Mouse (Mus musculus) limb, embryonic 10.5 days (tissue): ENCODE results near the gene Ing1. TPM values are rescaled to one million over a fixed set of nuclear protein-coding genes. Genes with fewer than 3 reads are reported as not detected.
"Not testable (repeated sequence)": the region's sequence is repeated elsewhere in the genome, so short reads cannot be mapped to it uniquely, and the experiment has no call there.

Experiments
- DNase-seq: peaks from one replicate; pipeline ENCODE4 v3.0.0-alpha.2; 2017; ENCODE audit warnings: low spot score
- H3K27ac ChIP-seq: fragments of 300-500 bp; sonication (generic); 2 replicates; pipeline ENCODE4 v1.5.1; 2016; ENCODE audit warnings: mild to moderate bottlenecking
- H3K27me3 ChIP-seq: fragments of 300-500 bp; sonication (generic); 2 replicates; pipeline ENCODE4 v1.6.1; 2016; ENCODE audit warnings: low read depth, mild to moderate bottlenecking; ENCODE audit not compliant: poor library complexity, severe bottlenecking
- H3K36me3 ChIP-seq: fragments of 300-500 bp; sonication (generic); 2 replicates; pipeline ENCODE4 v1.6.1; 2016; ENCODE audit warnings: mild to moderate bottlenecking, moderate library complexity
- H3K4me1 ChIP-seq: fragments of 300-500 bp; sonication (generic); 2 replicates; pipeline ENCODE4 v1.6.1; 2016
- H3K4me3 ChIP-seq: fragments of 300-500 bp; sonication (generic); 2 replicates; pipeline ENCODE4 v1.5.1; 2016; ENCODE audit warnings: mild to moderate bottlenecking, moderate library complexity
- H3K9me3 ChIP-seq: fragments of 300-500 bp; sonication (generic); replicated peaks from 2 replicates; pipeline ENCODE4 v1.6.1; 2016; ENCODE audit warnings: mild to moderate bottlenecking
- WGBS: fragments of 180-500 bp; shearing (Covaris S2); methylation state at CpG from one replicate; pipeline ENCODE4 v1.1.7; 2016; 5-methylcytosine and 5-hydroxymethylcytosine counted together
- polyA plus RNA-seq: library from polyadenylated mRNA; unstranded; fragments of >200 nt; fragmentation: Nextera tagmentation; extraction: Ambion mirVana; gene quantifications from 2 replicates; pipeline ENCODE4 v1.2.1, GENCODE M21; 2016

The Ing1 gene
- polyA plus RNA-seq, 1 experiment from 2014 or later, result 39.7 TPM

DNA sequence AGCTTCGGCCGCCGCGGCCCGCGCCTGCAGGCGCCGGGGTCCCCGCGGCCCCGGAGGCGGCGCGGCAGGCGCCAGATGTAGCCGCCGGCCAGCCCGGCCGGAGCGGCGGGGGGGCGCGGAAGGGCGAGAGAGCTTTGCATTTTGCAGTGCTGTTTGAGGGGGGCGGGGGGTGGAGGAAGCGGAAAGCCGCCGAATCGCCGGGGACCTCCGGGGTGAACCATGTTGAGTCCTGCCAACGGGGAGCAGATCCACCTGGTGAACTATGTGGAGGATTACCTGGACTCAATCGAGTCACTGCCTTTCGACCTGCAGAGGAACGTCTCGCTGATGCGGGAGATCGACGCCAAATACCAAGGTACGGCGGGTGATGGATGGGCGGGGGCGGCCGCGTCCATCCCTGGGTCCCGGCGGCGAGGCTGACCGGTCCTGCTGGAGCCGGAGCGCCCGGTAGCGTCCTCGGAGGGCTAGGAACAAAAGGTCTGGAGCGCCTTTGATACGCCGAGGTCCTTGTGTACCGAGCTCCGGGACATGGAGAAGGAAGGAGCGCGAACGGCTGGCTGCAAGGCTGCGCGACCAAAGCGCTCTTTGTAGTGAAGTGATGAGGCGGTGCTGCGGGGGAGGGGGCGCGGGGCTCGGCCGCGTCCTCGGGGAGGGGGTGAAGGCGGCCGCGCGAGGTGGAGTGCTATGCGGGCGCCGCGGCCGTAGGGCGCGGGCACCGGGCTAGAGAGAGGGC lies 1.5 kb downstream of the Ing1 start:
- Histone ChIP-seq H3K4me1 (peaks cover 27% of the 10 kb centered on the region), H3K36me3 (peaks cover 17% of the 10 kb centered on the region), H3K27ac (peak overlapping the region; percentile 97), H3K9me3 (no peaks in the 10 kb centered on the region), H3K4me3 (peak overlapping the region; percentile 92), H3K27me3 (no peaks in the 10 kb centered on the region)
- WGBS, result under 1% methylated on average over 85 of the region's 85 CpGs
- peak; percentile 72 for DNase-seq

DNA sequence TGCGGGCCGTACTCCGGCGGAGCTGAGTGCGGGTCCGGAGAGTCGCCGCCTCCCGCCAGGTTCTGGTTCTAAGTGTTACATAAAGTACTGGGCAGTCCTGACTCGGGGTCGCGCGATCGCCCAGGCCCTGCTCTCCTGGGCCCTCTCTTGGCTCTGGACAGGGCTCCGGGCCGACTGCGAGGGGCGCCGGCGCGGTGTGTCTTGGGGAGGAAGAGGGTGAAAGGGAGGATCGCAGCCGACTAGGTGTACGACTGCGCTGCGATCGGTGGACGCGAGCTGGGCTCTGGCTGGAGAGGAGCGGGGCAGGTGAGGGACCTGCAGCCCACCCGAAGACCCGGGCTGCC lies 2.0 kb downstream of the Ing1 start:
- Histone ChIP-seq H3K27me3 (no peaks in the 10 kb centered on the region), H3K36me3 (peaks cover 22% of the 10 kb centered on the region), H3K4me3 (peak overlapping the region; percentile 92), H3K4me1 (peaks cover 27% of the 10 kb centered on the region), H3K9me3 (no peaks in the 10 kb centered on the region), H3K27ac (peak overlapping the region; percentile 97)
- under 1% methylated on average over 32 of the region's 32 CpGs for WGBS
- no peak for DNase-seq

DNA sequence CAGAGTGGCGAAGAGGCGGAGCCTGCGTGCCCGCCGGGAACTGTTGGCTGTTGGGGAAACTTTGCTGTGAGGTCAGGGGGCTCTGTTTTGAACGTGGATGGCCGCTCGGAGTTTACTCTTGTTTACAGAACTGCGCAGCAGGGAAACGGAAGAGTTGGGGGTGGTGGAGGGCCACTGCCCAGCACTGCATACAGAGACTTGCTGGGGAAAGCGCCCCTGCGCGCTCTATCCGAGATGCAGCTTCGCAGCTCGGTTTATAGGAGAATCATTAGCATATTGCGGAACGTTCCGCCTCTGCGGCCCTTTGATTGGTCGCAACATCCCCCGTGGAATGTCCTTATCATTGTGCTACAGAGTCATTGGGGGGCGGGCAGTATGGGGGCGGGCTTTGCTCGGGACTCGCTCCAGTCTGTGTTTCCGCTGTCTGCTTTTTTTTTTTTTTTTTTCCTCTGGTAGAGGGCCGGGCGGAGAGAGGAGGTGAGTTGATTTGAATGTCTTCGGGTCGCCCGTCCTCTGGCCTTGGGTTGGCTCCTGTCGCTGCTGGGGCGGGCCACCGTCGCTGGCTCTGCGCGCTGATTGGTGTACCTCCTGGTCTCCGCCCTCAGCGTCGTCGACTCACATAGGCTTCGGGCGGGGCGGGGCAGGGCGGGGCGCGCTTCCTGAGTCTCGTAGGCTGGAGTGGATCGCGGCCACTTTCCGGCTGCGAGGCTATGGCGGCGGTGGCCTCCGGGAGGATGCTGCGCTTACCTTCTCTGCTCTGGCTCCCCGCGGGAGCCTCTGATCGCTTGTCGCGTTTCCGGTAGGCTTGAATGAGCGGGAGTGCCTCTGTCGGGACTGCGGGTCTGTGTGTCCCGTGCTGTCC lies 2.6 kb downstream of the Ing1 start:
- Histone ChIP-seq H3K27ac (peak overlapping the region; percentile 97), H3K4me3 (peak overlapping the region; percentile 92), H3K27me3 (no peaks in the 10 kb centered on the region), H3K4me1 (peaks cover 27% of the 10 kb centered on the region), H3K36me3 (peaks cover 26% of the 10 kb centered on the region), H3K9me3 (no peaks in the 10 kb centered on the region)
- under 1% methylated on average over 67 of the region's 67 CpGs for WGBS
- peak; percentile 98 for DNase-seq

DNA sequence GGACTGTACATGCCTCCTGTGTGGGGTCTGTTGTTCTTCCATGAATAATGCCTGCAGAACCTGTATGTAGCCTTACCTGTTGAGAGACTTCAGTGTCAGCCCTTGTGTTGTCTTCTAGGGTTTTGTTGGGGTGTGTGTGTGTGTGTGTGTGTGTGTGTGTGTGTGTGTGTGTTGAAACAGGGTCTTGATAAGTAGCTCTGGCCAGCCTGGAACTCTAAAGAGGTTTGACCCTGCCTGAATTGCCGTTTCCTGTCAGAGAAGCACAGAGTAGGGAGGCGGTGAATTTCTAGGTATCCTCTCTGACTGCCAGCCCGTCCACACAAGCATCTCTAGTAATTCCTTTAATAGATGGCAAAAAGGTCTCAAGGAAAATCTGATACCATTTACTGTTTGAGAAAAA lies 4.1 kb downstream of the Ing1 start:
- no peak for DNase-seq
- H3K27ac ChIP-seq, result no peak overlapping the region
- H3K27me3 ChIP-seq, result no peaks in the 10 kb centered on the region
- 0 out of 2 replicates have a peak, but pooled peaks cover 2% of the 10 kb centered on the region for H3K9me3 ChIP-seq
- H3K4me1 ChIP-seq, result peaks cover 19% of the 10 kb centered on the region
- 78% methylated on average over 3 of the region's 3 CpGs for WGBS
- no peak overlapping the region; the same call in 1 of the 2 replicates for H3K4me3 ChIP-seq
- peaks cover 41% of the 10 kb centered on the region for H3K36me3 ChIP-seq

DNA sequence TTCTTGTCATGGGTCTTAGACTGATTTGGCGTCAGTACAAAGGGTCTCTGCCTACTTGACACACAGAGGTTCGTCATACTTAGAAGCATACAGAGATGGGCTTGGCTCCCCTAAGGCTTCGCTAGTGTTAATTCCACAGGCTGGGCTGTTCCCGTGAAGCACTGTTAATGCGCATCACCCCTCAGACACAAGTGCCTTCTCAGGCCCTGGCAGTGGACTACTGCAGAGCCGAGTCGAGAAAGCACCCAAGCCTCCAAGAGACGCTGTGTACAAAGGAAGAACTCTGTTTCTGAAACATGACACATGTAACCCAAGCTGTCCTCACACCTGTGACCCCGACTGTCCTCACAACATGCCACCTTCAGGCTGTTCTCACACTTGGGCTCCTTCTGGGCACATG lies 4.8 kb downstream of the Ing1 start:
- Histone ChIP-seq H3K4me1 (peaks cover 13% of the 10 kb centered on the region), H3K27ac (no peak overlapping the region), H3K36me3 (peaks cover 48% of the 10 kb centered on the region), H3K4me3 (no peak overlapping the region), H3K27me3 (no peaks in the 10 kb centered on the region), H3K9me3 (0 out of 2 replicates have a peak, but pooled peaks cover 3% of the 10 kb centered on the region)
- WGBS, result 85% methylated on average over 9 of the region's 9 CpGs
- DNase-seq, result no peak

DNA sequence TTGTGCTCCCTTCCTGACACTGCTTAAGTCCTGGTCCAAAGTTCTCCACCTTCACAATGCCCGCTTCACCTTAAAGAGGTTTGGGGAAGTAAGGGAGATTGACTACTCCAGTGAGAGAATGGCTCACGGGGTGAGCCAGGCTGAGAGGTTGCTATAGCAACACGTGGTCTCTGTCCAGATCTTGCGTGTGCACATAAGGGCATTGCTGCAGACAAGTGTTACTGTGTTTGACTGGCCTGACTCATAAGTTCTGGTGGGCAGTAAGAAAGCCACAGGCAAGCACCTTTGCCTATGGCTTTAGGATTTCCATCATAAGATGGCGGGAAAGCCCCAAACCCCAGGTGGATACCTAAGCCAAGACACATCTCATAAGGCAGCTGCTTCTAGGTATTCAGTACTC lies 8.9 kb downstream of the Ing1 start:
- Histone ChIP-seq H3K4me3 (no peak overlapping the region), H3K4me1 (peaks cover 12% of the 10 kb centered on the region)

DNA sequence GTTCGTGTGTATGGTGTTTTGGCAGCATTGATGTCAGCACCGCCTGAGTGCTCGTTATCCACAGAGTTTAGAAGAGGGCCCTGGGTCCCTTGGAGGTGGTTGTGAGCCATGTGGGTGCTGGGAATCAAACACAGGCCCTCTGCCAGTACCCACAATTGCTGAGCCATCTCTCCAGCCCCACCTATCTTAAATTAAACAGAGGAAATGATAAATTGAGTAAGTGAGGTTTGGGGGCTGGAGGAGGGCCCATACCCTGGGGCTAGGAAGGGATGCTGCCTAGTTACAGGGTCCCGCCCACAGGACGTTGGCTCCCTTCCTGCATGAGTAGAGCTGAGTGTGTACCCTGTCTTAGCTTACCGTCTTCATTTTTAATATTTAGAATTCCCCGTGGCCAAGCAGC lies 9.3 kb downstream of the Ing1 start:
- WGBS, result 94% methylated on average over 7 of the region's 7 CpGs
- H3K36me3 ChIP-seq, result peaks cover 87% of the 10 kb centered on the region

More for the DNA sequence above, 8.9 kb downstream of the Ing1 start:
- Histone ChIP-seq H3K36me3 (peaks cover 87% of the 10 kb centered on the region), H3K27ac (no peak overlapping the region), H3K9me3 (0 out of 2 replicates have a peak, but pooled peaks cover 3% of the 10 kb centered on the region), H3K27me3 (no peaks in the 10 kb centered on the region)
- WGBS, result 90% methylated on average over 5 of the region's 5 CpGs
- DNase-seq, result no peak

DNA sequence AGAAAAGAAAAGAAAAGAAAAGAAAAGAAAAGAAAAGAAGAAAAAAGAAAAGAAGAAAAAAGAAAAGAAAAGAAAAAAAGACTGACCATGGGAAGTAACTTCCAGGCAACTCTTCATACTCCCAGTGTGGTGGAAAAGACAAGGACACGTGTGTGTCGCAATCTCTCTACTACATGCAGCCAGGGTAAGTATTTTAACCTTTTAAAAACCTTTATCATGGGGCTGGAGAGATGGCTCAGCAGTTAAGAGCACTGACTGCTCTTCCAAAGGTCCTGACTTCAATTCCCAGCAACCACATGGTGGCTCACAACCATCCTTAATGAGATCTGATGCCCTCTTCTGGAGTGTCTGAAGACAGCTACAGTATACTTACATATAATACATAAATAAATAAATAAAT lies 12.8 kb downstream of the Ing1 start:
- not testable (repeated sequence) for H3K9me3 ChIP-seq, H3K4me3 ChIP-seq, H3K27me3 ChIP-seq, DNase-seq, H3K27ac ChIP-seq
- Histone ChIP-seq H3K4me1 (peaks cover 25% of the 10 kb centered on the region), H3K36me3 (peaks cover 76% of the 10 kb centered on the region)
- WGBS, result 97% methylated on average over 2 of the region's 2 CpGs

More for the DNA sequence above, 9.3 kb downstream of the Ing1 start:
- Histone ChIP-seq H3K4me1 (peaks cover 12% of the 10 kb centered on the region), H3K4me3 (no peak overlapping the region), H3K27ac (0 out of 2 replicates have a peak overlapping the region, but pooled peaks have one; percentile 8), H3K9me3 (0 out of 2 replicates have a peak, but pooled peaks cover 3% of the 10 kb centered on the region), H3K27me3 (no peaks in the 10 kb centered on the region)
- DNase-seq, result no peak

DNA sequence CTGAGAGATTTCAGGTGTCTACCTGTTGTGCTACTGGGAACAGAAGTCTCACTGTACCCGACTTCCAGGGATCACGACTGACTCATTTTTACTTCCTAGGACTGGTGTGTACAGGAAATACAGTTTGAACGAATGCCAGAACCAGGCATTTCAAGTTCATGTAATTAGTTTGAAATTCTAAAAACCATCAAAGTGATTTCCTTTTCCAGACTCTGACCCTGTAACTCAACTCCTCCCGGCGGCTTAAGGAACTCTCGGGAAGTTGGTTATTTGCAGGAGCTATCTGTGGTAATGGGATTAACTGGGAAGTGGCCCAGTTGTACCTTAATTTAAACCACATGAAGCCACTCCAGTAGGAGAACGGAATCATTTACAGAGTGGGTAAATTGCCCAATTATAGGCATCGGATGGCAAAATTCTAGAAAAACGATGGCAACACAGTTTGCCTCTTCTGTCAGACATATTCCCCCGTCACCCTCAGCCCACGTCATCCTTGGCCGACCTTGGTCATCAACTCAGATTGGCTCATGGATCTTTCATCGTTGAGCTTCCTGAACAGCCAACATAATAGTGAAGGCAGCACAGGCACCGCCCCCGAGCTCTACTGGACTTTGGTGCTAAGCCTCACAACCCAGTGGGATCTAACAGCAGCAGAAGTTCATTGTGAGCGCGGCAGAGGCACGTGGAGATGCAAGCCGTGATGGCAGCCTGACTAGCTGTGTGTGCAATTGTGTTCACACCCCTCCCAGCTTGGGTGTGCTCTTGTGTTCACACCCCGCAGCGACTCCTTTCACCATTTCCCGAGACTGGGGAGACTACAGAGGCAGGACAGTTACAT lies 14.1 kb downstream of the Ing1 start:
- 62% methylated on average over 22 of the region's 22 CpGs for WGBS
- Histone ChIP-seq H3K4me3 (no peak overlapping the region), H3K27ac (peak overlapping the region; percentile 70), H3K4me1 (peaks cover 37% of the 10 kb centered on the region), H3K9me3 (0 out of 2 replicates have a peak, but pooled peaks cover 1% of the 10 kb centered on the region), H3K27me3 (no peaks in the 10 kb centered on the region), H3K36me3 (peaks cover 63% of the 10 kb centered on the region)
- DNase-seq, result no peak

DNA sequence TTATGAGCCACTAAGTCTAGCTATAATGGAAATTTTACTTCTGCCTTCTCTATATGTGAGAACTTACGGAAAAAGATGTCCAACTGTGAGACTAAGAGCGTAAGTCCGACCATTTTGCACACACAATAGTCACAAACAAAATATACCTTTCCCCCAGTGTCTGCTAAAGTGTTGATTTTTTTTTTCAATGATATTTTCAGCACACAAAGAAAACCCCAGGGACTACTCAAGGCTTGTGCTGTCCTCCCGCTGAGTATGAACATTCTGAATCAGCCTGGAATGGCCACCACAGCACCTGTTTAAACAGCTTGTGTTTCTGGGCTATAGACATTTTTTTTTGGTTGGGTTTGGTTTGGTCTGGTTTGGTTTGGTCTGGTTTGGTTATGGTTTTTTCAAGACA lies 15.4 kb downstream of the Ing1 start:
- peaks cover 50% of the 10 kb centered on the region for H3K4me1 ChIP-seq
- H3K36me3 ChIP-seq, result peaks cover 50% of the 10 kb centered on the region
- no peaks in the 10 kb centered on the region for H3K27me3 ChIP-seq
- no peak overlapping the region for H3K27ac ChIP-seq
- H3K4me3 ChIP-seq, result no peak overlapping the region
- H3K9me3 ChIP-seq, result no peaks in the 10 kb centered on the region
- DNase-seq, result no peak
- 98% methylated on average over 4 of the region's 4 CpGs for WGBS

DNA sequence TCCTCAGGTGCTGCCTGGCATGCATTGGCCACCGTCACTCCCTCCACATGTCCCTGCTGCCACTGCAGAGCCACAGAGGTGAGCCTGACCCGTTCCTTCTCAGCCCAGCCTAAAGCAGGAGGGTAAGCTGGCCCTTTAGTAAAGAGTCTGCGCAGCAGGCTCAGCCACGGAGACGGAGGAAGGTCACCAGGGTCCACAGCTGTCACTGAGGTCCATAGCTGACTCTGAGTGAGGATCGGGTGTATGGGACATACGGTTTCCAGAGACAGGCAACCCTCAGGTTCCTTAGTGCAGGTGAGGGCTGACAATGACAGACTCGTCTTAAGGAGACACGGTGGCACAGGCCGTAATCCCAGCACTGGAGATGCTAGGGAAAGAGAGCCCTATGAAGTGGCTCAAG lies 16.6 kb downstream of the Ing1 start:
- 90% methylated on average over 10 of the region's 10 CpGs for WGBS

DNA sequence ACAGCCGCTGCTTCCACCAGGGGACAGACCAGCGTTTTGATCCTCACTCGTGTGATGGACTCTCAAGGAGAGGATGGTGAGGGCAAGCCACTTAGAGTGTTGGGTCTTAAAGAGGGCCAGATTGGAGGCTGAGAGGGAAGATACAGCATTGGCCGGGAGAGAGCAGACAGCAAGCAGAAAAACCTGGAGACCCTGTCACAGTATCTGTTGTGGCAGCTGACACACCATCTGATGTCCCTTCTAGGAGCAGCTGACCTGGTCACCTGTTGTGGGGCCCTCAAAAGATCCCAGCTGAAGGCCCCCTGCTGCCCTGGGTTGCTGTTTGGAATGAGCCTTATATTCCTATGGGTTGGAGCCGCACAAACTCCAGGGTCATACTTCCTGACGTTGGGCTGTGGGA lies 17.1 kb downstream of the Ing1 start:
- H3K4me1 ChIP-seq, result peaks cover 58% of the 10 kb centered on the region
- no peak for DNase-seq
- no peak overlapping the region for H3K4me3 ChIP-seq
- no peaks in the 10 kb centered on the region for H3K9me3 ChIP-seq
- no peaks in the 10 kb centered on the region for H3K27me3 ChIP-seq
- H3K27ac ChIP-seq, result 0 out of 2 replicates have a peak overlapping the region, but pooled peaks have one; percentile 7
- 86% methylated on average over 6 of the region's 6 CpGs for WGBS
- peaks cover 33% of the 10 kb centered on the region for H3K36me3 ChIP-seq

More for the DNA sequence above, 16.6 kb downstream of the Ing1 start:
- no peak for DNase-seq
- H3K27me3 ChIP-seq, result no peaks in the 10 kb centered on the region
- H3K4me1 ChIP-seq, result peaks cover 58% of the 10 kb centered on the region
- H3K36me3 ChIP-seq, result peaks cover 38% of the 10 kb centered on the region
- no peak overlapping the region for H3K4me3 ChIP-seq
- H3K27ac ChIP-seq, result 0 out of 2 replicates have a peak overlapping the region, but pooled peaks have one; percentile 62
- H3K9me3 ChIP-seq, result no peaks in the 10 kb centered on the region
